Mouse (Mus musculus): ENCODE results near the gene Dusp16.
A peak's percentile ranks its signal among the peaks of the same experiment; 100 is the strongest.

The Dusp16 gene

DNA sequence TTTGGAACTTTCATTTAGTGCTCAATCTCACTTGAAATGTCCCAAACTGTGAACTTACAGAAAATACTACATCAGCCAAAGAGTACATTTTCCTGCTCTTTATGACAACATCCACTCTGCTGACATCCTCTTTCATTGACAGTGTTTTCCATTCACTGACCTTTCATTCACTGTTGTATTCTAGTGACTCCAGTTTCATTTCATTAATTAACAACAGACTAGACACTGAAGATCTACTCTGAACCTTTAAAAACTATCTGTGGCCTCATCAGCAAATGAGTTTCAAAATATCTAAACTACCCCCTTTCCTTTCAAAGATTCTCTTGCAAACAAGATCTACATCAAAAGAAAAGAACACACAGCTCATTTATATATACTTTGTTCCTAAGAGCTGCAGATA, 48.9 kb downstream of the Dusp16 start:
- DNase-seq (ENCODE audit: low spot score in 2 of 2) = no peak

DNA sequence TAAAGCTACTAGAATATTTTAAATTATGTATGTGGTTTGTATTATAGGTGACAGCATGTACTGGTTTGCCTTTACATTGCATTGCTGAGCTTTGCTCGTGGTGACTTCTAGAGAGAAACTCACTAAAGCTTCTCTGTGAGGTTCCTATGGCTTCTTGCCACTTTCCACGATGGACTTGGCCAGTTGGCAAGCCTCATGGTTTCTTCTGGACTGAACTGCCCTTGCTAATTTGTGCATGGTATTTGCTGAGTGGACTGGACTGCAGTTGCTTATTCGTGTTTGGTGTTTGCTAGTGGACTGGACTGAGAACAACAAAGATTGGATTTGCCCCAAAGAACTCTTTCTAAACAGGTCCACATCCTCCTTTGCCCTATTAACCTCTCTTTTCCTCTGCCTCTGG, 55.6 kb downstream of the Dusp16 start:
- no peak for DNase-seq (ENCODE audit: low spot score in 2 of 2)

- DNase-seq (ENCODE audit: low spot score in 2 of 2) = no peak
Observed at GRCm38 (mm10) chr6:134733800-134734221, 58.6 kb downstream of the Dusp16 start.

GRCm38 (mm10) chr6:134732813-134733212, 59.6 kb downstream of the Dusp16 start:
- no peak for DNase-seq (ENCODE audit: low spot score in 2 of 2)

DNA sequence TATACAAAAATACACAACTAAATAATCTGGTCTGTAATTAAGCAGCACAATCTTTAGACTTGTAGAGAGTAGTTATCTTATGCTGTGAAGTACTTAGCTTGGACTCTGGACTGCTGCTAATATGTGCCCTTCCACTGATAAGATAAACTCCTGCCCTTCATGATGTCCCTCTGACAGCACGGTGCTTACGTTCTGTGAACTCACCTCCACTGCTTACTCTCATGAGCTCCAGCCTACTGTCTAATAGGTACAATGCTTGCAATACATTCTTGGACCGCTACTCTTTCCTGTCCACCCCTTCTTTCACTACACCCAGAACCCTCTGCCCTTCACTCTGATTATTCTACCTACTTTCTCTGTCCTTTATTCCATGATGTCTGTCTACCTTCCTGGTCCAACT, 61.4 kb downstream of the Dusp16 start:
- DNase-seq (ENCODE audit: low spot score in 2 of 2) = no peak

GRCm38 (mm10) chr6:134725406-134725805, 67.0 kb downstream of the Dusp16 start:
- DNase-seq (ENCODE audit: low spot score in 2 of 2) = no peak

- DNase-seq (ENCODE audit: low spot score in 2 of 2) = no peak
Observed at GRCm38 (mm10) chr6:134723833-134724553, 68.4 kb downstream of the Dusp16 start.

GRCm38 (mm10) chr6:134723326-134723725, 69.1 kb downstream of the Dusp16 start:
- DNase-seq (ENCODE audit: low spot score in 2 of 2) = no peak

DNA sequence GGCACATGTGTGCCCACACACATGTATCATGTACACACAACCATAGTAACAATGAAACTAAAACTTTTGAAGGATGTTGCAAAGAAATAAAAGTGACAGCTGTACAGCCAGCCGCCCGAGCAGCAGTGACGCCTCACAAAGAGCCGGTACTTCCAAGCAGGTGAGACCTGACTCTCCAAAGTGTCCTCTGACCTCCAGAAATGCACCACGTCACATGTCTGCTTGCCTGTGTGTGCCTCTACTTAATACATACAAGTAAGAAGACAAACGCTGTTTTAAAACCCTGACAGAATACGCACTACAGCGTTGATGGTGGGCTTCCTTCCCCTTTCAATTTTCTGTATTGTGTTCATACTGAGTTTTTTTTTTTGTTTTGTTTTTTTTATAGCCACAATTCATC, 69.5 kb downstream of the Dusp16 start:
- no peak for DNase-seq (ENCODE audit: low spot score in 2 of 2)

DNA sequence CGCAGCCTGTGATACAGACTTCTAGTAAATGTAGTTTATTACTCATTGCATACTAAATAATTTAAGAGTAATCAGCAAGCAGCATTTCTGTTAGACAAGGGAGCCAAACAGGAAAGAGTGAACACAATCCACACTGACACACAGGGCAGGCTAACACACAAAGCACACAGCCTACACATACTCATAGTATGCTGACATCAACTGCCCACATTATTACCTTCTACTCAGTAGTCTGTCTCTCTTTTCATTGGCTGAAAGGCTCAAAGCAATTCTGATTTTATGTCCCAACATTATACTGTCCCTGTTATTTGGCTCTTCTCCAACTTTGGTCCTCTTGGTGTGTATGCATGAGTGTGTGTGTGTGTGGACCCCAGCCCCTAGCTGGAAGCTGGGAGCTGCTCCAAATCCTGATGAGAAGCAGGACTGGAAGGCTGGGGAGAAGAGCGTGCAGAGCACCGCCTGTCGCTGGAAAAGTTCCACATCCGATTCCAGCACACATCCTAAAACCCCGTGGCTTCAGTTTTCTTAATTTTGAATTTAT, 70.6 kb downstream of the Dusp16 start:
- DNase-seq (ENCODE audit: low spot score in 2 of 2) = no peak

GRCm38 (mm10) chr6:134720150-134720549, 72.3 kb downstream of the Dusp16 start:
- DNase-seq (ENCODE audit: low spot score in 2 of 2) = no peak

- no peak for DNase-seq (ENCODE audit: low spot score in 2 of 2)
Observed at GRCm38 (mm10) chr6:134719156-134719555, 73.3 kb downstream of the Dusp16 start.

DNA sequence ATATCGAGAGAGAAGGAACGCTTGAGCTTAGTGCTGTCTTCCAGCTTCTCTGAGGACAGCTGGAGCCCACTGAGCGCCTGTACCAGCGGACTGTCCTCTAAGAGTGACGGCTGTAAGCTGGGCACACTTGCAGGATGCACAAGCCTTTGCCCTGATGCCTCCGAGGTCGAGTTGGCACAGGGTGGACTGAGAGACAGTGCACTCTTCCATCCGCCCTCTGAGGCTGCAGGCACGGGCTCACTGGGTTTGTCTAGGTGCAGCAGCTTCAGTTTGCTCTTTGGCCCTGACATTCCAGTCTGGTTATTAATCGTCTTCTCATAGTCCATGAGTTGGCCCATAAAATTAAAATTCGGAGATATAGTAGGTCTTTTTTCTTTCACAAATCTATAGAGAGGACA, 73.8 kb downstream of the Dusp16 start:
- no peak for DNase-seq (ENCODE audit: low spot score in 2 of 2)

DNA sequence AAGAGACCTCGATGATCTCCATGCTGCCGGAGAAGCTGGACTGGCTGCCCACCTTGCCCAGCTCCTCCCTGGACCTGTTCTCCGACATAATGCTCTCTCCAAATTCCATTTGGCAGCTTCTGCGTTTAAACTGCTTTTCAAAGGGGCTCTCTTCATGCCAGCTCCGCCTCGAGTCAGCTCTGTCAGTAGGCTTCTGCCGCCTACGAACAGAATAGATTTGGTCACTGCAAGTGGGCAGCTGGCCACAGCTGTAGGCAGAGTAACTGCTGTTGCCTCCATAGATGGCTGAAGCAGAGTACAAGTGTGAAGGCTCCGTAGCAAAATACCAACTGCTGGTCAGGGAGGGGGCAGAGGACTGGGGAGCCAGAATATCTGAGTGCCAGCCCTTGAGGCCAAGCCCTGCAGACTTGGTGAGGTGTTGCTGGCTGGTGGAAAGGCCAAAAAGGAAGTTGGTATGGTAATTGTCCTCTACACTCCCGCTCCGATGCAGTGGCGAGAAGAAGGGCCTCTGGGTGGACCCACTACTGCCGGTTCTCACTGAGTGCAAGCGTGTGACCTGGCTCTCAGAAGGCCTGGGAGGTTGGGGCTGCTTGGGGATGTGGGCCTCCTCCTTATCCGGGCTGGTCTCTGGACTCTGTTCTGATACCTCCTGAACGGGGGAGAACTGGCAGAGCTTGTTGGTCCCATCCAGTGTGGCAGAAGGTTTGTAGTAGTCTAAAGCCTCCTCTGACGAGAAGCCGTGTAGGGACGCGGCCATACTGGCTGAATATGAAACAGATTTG, 74.3 kb downstream of the Dusp16 start:
- peak; percentile 35 to 60 for DNase-seq (ENCODE audit: low spot score in 2 of 2)

GRCm38 (mm10) chr6:134716168-134716587, 76.2 kb downstream of the Dusp16 start:
- DNase-seq (ENCODE audit: low spot score in 2 of 2) = no peak

- DNase-seq (ENCODE audit: low spot score in 2 of 2) = no peak
Observed at GRCm38 (mm10) chr6:134713897-134714296, 78.5 kb downstream of the Dusp16 start.

DNA sequence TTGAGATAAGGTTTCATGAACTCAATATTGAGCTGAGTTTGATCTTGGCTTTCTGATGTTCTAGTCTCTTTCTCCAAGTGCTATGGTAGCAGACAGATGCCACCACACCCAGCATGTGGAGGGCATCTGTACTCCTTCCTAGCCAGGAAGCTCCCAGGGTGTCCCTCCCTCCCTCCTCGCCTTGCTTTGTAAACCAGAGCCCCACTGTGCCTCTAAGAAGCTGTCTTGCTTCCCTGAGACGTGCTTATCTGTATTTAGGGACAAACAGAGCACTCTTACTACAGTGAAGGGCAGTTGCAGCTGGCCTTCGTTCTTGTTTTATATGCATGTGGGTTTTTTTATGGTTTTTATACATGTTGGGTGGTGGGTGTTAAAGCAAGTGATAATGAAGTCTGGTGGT, 79.1 kb downstream of the Dusp16 start:
- no peak for DNase-seq (ENCODE audit: low spot score in 2 of 2)

- no peak for DNase-seq (ENCODE audit: low spot score in 2 of 2)
Observed at GRCm38 (mm10) chr6:134710020-134710419, 82.4 kb downstream of the Dusp16 start.

- no peak for DNase-seq (ENCODE audit: low spot score in 2 of 2)
Observed at GRCm38 (mm10) chr6:134706467-134706866, 86.0 kb downstream of the Dusp16 start.

DNA sequence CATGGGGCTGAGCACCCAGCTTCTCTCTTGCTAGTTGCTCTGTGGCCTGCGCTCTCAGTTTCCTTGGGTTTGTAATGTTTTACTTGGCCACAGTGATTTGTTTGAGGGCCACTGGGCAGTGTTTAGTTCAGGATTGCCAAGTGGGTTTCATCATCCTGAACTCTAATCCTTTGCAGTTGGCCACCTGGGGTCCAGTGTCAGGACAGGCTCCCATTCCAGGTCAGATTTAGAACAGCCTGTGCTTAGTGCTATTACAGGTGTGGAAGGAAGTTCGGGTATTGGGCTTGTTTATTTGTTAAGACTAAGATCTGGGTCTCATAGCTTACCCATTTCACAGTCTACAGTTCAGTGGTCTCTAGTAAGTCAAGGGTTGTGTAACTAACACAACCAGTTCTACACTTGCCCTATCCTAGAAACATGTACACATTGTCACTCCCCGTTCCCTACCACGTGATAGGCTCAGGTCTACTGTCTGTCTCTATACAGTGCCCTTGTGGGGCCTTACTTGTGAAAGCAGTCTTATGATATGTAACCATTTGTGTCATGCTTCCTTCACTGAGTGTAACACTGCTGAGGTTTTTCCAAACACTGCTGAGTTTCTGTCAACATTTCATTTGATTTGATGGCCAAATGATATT, 89.3 kb downstream of the Dusp16 start:
- DNase-seq (ENCODE audit: low spot score in 2 of 2) = no peak

- DNase-seq (ENCODE audit: low spot score in 2 of 2) = no peak
Observed at GRCm38 (mm10) chr6:134702184-134702583, 90.2 kb downstream of the Dusp16 start.

GRCm38 (mm10) chr6:134701211-134701602, 91.2 kb downstream of the Dusp16 start:
- no peak for DNase-seq (ENCODE audit: low spot score in 2 of 2)

All from frontal cortex, postnatal 36 days (tissue).